Mouse (Mus musculus): ENCODE results near the gene Tbc1d19.

The Tbc1d19 gene

DNA sequence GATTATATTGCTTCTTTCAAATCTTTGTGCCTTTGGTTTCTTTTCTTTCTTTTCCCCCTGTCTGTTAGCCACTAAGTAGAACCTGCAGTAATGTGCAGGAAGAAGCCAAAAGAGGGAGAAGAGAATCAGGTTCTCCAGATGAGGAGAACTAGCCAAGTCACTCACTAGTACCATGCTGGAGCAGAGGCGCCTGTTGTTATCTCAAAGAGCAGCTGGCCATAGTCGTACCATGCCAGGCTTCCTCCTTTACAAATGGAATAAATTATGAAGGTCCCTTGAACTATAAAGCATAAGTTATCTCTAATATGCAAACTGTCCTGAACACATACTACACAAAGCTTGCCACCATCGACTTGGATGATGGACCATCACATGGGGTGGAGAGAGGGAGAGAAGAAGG, 99.8 kb downstream of the Tbc1d19 start:
- peak; percentile 4 for DNase-seq (ENCODE audit: low spot score)

DNA sequence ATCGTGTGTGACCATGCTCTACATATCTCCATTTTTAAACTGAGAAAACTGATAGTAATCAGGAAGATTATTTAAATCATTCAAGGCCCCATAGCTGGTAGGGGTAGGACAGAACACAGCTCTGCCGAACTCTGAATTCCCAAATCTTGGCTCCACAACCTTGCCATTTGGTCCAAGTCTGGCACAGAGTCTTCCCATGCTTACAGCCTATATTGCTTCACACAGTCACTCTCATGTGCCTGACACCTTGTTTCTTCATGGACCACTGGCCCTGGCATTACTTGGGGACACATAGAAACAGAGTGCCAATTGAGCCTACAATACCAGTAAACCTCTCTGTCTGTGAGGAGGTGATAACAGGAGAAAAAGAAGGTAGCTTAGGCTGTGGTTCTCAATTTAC, 111.0 kb downstream of the Tbc1d19 start:
- DNase-seq (ENCODE audit: low spot score): no peak

DNA sequence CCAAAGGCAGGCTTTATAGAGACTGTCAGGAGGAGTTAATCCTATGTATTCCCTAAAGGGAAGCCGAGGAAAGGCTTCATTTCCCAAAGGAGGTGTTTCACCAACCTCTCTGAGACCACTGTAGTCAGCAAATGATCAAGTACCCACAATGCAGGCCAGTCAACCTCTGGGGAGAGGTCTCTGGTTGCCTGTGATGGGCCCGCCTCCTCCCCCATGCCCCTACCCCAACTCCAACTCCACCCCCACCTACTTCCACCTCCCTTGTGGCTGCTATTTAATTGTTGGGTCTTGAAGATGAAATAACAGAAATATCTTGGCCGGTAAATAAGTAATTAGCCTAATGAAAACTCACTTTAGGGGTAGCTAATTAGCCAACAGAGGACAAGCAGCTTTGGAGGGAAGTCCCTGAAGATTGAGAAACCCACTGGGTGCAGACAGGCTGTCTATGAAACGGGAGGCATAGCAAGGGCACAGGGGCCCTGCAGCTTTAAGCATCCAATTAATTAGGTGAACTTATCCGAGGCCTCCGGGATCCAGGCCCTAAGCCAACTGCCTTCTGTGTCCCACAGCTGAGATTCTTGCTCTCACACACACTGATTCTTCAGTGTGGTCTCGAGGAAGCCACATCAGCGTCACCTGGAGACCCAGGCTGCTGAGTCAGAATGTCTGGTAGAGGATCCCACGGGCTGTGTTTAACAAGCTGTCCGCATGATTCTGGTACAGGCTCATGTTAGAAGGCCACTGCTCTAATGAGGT, 112.9 kb downstream of the Tbc1d19 start:
- DNase-seq (ENCODE audit: low spot score): no peak

DNA sequence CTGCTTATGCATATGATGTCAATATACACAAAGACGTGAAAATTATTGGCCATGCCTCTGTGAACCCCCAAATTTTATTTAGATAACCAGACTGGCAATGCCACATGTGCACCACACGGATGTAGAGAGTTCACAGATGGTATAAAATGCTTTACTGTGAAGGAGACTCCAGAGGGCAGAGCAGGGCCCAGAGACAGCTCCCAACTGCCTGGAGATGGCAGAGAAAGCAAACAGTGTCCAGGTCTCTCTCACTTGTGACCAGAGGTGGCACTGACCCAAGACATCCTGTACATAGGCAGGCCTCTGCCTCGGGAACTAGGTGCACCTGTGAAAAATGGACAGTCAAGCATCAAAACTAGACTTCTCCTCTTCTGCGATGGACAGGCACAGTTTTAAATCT, 114.6 kb downstream of the Tbc1d19 start:
- no peak for DNase-seq (ENCODE audit: low spot score)

DNA sequence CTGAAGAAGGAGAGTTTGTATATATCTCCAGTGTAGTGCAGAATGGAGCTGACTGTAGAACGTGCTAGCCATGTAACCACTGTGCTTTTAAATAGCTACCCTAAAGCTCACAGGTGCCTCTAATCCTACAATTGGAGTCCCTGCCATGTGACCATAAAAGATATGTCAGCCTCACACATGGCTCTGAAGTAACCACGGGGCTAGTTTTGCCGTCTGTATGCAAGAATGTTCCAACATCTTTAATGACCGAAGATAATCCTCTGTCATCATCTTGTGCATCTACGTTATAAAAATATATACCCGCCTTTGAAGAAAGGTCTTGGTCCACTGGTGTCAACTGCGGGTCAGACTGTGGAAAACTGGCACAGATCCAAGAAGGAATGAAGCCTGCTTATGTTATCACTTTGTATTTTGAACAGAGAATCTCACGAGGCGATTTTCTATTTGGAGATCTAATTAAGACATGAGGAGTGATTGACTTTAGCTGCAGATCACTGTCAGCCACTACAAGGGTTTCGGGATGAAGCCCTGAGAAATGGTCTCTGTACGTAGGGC, 117.0 kb downstream of the Tbc1d19 start:
- DNase-seq (ENCODE audit: low spot score): no peak

DNA sequence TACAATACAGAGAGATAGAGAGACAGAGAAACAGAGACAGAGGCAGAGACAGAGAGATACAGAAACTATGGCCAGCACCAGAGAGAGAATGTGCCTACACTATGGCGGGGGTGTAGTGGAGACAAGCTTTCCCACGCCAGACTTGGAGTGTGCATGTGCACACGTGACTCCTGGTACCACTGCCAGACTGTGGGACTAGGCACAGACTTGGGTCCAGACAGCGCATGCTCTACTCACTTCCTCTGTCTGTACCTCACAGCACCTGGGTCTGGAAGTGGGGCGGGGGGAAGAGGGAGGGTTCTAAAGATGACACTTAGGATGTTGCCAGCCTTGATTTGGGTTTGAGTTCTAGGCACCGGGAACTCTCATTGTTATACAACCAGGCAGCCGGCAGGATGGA, 118.5 kb downstream of the Tbc1d19 start:
- no peak for DNase-seq (ENCODE audit: low spot score)

DNA sequence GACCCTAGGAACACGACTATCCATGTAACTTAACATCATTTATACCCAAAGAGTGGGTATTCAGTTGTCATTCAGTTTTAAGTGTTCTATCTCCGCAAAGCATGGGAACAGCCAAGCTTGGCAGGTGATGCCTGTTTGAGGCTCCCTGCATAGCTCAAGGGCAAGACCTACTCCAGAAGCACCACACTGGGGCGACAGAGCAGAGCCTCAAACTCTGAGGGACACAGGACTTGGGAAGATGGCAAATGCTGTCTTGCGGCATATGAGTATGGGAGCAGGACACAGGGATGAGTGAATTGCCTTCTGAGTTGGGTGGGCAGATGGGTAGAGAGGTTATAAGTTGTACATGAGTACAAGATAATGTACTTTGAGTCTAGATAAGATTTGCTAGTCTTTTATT, 119.1 kb downstream of the Tbc1d19 start:
- no peak for DNase-seq (ENCODE audit: low spot score)

DNA sequence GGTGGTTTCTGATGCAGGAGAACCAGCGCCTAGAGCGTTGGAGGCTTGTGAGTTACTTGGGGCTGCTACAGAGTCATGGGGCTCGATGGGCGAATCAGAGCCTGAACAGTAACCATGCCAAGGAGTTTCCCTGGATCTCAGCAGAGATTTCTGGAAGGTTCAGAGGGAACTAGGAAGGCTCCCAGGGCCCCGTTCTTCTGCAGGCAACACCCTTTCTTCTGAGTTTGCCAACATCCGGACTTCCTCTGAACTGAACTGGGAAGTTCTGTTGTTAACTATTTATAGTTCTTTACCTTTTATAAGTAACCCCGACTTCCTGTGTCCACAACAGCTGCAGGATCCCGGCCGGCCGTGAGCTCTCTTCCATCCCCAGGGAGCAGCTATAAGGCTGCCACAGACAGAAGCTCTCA, 119.8 kb downstream of the Tbc1d19 start:
- DNase-seq (ENCODE audit: low spot score): no peak

DNA sequence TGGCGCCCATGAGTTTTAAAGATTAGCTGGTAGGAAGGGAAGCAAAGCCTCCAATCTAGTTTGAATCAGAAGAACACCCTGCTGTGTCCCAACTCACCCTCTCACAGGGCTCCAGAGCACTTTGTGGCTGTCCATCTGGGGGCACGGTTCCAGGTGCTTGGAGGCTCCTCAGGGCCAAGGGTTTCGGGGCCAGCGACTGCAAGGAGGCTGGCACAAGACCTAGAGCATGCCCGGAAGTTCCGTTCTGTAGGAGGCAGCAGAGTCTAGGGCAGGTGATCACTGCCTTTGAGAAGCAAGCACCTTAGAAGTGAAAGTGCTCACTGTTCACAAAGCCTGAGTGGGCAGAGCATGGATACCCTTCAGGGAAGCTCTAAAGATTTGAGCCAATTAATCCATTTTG, 120.4 kb downstream of the Tbc1d19 start:
- DNase-seq (ENCODE audit: low spot score): no peak

DNA sequence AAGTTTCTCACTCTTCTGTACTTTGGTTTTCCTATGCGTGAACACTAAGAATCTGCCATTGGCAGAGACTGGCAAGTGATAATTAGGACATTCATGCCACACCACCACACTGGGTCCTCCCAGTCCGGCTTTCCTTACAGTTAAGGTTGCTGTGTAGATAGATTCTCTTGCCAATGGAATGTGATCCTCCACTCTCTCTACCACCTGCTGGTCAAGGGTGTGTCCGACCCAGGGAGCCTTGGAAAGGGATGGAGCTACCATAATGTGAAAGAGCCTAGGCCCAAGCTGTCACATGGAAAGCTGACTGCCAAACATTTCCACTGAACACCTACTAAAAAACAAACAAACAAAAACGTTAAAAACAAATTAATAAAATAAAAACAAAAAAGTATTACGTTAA, 121.6 kb downstream of the Tbc1d19 start:
- no peak for DNase-seq (ENCODE audit: low spot score)

DNA sequence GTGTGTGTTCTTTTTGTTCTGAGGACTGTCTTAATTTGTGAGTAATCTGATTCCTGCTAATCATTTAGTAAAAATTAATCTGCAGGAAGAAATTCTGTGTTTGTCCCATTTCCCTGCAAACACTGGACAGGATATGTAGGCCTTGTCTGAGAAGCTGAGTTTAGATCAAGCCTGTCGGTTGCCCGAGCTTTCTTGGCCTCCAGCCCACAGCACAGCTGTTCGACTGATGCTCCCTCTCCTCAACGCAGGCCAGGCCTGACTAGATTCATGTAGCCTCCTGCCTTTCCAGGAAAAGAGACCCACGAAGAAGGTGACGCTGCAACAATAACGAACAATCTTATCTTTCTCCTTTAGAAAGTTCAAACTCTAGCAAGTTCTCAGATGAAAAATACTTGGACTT, 124.2 kb downstream of the Tbc1d19 start:
- DNase-seq (ENCODE audit: low spot score): no peak

DNA sequence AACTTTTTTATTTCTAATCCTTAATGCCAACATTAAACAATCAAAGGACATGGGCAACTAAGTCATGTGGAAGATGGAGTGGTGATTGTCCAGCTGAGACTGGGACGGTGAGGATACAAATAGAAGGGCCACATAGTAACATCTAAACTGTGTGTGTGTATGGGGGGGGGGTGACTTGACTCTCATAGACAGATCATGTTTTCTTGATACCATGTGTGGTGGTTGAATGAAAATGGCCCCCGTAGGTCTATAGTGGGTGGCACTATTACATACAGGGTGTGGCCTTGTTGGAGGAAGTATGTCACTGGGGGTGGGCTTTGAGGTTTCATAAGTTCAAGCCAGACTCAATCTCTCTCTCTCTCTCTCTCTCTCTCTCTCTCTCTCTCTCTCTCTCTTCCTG, 124.6 kb downstream of the Tbc1d19 start:
- DNase-seq (ENCODE audit: low spot score): no peak

DNA sequence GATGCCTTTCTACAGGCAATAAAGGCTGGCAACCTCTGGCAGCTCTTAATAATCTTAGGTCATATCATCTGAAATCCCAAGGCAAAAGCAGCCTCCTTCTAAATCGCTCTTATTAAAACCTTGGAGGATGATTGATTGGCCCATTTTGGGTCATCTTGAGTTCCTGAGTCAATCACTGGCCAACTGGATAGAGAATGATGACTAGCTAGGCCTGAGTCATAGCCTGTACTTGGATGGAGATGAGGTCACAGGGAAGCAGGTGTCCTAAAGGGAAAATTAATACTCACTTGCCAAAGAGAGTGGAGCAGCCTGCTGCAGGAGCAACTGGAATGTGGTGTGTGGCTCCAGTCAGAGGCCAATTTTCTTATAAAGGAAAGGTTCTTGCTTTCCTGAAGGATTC, 125.4 kb downstream of the Tbc1d19 start:
- no peak for DNase-seq (ENCODE audit: low spot score)

DNA sequence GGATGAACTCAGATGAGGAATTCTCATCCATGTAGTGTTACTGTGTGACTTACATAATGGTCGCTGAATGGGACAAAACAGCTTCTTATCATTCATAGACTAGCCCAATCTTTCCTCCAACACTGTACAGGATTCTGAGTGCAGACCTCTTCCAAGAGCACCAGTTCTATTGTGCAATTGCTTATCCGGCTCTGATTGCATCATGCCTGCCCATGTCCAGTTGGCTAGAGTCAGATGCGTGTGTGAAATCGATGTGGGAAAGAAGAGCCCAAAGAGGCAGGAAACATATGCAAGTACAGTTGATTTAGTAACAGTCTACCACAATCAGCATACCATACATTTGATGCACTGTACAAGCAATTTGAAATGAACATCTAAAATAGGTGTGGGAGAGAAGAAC, 127.8 kb downstream of the Tbc1d19 start:
- DNase-seq (ENCODE audit: low spot score): no peak

DNA sequence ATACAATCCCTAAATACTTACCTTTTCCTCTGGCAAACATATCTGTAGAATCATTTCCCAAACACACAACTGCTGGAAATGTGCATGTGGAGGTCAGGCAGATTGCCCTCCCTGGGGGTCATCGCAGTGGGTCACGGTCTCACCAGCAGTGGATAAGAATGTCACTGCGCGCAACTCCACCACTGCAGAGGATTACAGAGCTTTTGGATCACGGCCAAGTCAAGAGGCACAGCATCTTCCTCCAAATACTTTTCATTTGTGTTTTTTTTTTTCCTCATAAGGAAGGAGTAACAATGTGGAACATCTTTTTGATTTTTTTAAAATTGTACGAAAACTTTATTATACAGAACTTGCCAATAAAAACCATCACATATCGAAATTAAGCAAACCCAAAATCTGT, 129.6 kb downstream of the Tbc1d19 start:
- DNase-seq (ENCODE audit: low spot score): no peak

DNA sequence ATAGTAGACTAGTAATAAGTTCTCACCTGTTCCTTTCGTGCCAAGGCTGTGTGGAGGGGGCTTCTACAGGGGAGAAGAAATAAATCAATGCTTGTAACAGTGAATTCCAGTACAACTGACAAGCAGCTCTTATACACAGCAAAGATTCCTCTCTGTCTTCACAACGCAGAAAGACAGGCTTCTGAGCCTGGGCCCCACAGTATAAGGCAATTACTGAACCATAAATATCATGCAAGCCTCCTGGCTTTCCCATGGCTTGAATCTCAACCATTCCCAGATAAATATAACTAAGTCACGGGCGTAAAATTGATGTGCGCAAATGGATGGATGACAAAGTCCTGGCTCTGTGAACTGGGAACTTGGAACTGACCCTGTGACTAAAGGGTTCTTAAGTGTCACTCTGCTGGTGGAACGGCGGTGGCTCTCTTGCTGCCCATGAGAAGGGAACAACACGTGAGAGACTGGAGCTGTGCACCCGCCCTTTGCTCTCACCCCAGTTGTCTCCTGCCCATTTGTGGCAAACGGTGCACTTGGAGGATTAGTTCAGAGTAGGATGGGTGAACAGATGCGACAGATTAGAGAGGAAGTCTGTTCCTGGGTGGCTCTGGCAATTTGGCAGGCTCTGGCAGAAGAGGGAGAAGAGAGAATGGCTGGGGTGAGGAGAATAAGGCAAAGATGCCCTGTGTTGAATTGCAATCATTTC, 132.1 kb downstream of the Tbc1d19 start:
- no peak for DNase-seq (ENCODE audit: low spot score)

DNA sequence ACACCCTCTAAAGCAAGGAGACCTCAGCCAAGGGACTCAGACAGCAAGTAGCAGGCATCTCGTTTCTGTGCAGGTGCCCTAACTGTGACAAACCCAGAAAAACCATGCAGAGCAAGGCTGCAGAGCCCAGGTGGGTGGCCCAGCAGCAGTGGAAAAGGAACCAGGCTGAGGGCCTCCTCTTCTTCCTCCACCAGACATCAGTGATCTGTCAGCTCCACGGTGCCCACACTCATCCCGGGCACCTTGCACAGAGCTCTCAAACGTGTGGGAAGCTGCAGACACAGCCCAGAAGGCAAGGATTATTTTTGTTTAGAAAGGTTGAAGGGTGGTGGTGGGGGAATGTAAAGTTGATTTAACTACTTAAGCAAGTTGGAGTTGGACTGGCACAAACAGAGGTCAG, 132.9 kb downstream of the Tbc1d19 start:
- no peak for DNase-seq (ENCODE audit: low spot score)

DNA sequence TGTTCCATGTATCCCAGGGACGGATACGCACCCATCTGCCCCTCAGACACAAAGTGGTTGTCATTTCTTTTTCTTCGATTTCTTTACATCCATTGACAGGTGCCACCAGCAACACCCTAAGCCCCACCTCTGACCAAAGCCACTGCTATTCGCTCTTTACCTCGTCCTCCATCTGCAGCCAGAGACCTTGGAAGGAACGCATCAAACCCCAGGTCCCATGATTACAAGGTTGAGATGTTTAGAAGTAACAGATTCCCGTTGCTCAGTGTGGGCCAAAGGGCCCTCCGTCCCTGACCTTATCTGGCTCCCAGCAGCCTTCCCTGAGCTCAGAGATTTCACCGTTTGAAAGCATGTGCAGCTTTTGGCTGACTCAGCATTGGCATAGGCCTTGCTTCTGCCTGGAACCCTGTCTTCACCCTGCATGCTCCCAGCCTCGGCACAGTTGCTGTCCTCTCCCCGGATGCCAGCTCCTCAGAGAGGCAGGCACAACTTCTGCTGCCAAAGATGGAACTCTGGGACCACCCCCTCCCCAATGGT, 134.0 kb downstream of the Tbc1d19 start:
- DNase-seq (ENCODE audit: low spot score): no peak

DNA sequence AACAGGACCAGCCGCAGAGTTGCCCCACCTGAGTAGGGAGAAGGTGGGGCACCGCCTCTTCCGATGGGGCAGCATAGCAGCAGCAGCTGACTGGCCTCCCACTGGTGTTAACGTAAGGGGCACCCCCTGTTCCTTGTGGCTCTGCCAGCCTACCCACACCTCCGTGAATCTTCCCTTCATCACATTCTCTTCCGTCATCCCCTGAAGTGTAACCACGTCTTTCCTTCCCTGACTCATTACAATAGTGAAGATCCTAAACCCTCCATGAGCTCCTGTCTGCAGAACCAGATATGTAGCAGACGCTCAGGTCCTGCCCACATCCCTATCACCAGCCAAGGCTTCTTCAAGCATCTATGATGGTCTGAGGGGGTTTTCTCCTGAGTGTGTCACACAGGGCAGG, 137.3 kb downstream of the Tbc1d19 start:
- no peak for DNase-seq (ENCODE audit: low spot score)

DNA sequence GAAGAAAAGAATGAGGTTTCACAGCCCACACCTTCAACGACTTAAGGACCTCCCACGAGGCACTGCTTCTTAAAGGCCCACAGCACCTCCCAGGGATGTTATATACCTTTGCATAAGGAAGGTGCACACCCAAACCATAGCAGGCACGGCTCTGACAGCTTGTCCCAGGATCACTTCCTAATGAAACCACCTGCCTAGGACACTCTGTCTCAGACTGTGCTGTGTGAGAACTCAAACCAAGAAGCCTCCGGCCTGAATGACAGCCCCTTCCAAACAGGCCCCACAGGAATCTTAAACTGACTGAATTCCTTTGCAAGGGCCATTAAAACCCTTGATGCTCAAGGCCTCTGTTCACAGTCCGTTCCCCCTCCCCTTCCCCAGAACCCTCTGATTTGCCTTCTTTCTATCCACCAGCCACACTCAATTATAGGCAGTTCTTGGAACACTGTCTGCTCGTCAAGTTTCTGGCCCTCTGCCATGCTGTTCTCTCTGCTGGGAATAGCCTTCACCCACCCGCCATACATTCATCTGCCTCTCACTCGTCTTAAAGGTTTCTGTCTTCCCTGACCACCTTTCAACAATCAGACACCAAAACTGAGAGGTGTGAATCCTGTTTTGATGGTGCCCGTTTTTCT, 138.3 kb downstream of the Tbc1d19 start:
- no peak for DNase-seq (ENCODE audit: low spot score)

DNA sequence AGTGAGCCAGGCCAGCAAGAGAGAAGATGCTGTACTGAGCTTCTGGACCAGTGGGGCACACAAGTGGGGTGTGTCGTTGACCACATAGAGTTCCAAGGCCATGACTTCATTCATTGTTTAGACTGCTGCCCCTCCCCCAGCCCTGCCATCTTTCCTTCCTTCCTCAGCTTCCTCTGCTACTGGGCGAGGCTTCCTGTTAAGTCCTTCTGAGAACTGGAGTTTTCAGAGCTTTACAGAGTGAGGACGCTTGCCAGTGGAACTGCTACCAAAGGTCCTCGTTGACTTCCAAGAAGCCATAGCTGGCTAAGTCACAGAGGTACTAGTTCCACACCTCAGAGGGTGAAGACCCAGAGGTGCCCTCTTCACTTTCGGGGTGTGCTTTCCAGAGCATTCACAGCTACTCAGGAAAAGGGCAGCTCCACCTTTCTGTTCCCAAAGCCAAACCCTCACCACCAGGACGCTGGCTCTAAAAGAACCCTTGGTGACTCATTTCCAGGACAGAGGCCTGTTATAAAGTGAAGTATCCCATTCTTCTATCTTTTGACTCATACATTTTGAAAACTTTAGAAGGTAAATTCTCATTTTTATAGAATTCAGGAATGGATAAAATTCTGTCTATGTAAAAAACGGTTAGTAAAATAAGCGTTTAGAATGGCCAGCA, 139.3 kb downstream of the Tbc1d19 start:
- DNase-seq (ENCODE audit: low spot score): no peak

DNA sequence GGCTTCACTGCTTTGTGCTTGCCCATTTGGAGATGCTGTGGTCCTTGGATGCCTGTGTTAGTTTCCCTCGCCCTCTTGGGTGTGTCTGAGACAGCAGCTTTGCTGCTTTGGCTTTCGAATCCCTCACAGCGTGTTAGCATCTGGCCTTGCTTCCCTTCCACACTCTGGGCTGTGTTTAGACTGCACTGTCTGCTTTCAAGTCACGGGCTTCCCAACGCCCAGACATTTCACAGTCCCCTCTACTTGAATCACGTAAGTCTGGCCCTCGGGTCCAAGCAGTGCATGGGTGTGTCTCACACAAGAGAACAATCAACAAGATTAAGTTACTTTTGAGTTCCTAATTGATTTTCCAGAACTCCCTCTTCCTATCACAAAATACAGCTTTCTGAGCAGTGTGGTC, 140.8 kb downstream of the Tbc1d19 start:
- no peak for DNase-seq (ENCODE audit: low spot score)
